Mouse (Mus musculus): ENCODE measurements at regions not wholly inside any gene's neighbourhood (a gene's known extent, or its start where the extent isn't known, plus 50 kb on each side); places are given as distances from the start of the nearest gene placed in this dataset.

DNA sequence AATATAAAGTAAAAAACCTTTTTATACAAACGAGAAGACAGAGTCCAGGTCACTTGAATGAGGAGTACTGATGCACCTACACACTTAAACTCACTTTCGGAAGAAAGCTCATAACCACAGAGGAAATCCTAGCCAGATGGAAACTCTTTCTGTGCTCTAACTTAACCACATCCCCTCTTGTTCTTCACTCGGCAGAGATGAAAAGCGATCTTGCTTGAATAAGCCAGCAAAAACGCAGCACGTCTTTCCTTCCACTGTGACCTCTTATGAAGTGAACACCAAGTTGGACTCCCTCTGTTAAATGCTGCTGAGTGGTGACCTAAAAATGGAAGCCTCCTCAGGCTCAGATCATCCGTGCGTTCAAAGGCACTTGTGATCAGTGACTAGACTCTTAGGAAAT, 113.1 kb upstream of the Crim1 start:
- TF ChIP-seq POLR2A (IDR thresholded peaks at IDR 0.05; ENCODE audit: control insufficient read depth, extremely low read depth, insufficient read depth, low read length, poor library complexity) = no peak
- TF ChIP-seq CTCF (IDR thresholded peaks at IDR 0.05; ENCODE audit: borderline replicate concordance, control insufficient read depth, extremely low read depth, insufficient read depth, low read length, poor library complexity) = no peak
